Mouse (Mus musculus) lung, postnatal 0 days (tissue): ENCODE measurements around the gene Ell. TPM values are rescaled to one million over a fixed set of nuclear protein-coding genes. Genes with fewer than 3 reads are reported as not detected.
A peak's percentile ranks its signal among the peaks of the same experiment; 100 is the strongest.

ENCODE experiments used
- ATAC-seq: fragments of 200-750 bp; cut with Nextera tagmentation; 2 replicates; pipeline ENCODE4 v1.8.0; 2017; ENCODE audit warnings: moderate library complexity
- DNase-seq: peaks from one replicate; pipeline ENCODE4 v3.0.0-alpha.2; 2016; ENCODE audit warnings: low spot score
- H3K27ac ChIP-seq: fragments of 300-500 bp; sonication (generic); 2 replicates; pipeline ENCODE4 v1.5.1; 2014; ENCODE audit warnings: antibody characterized with exemption, mild to moderate bottlenecking, low read length, mixed read lengths
- H3K27me3 ChIP-seq: fragments of 300-500 bp; sonication (generic); replicated peaks from 2 replicates; pipeline ENCODE4 v1.6.1; 2014; ENCODE audit warnings: low read length, mixed read lengths; ENCODE audit not compliant: insufficient read depth
- H3K36me3 ChIP-seq: fragments of 300-500 bp; sonication (generic); 2 replicates; pipeline ENCODE4 v1.6.1; 2014; ENCODE audit warnings: low read length, mixed read lengths; ENCODE audit not compliant: insufficient read depth
- H3K4me1 ChIP-seq: fragments of 300-500 bp; sonication (generic); 2 replicates; pipeline ENCODE4 v1.6.1; 2014; ENCODE audit warnings: antibody characterized with exemption, low read depth, low read length, mixed read lengths; ENCODE audit not compliant: insufficient read depth
- H3K4me2 ChIP-seq: fragments of 300-500 bp; sonication (generic); replicated peaks from 2 replicates; pipeline ENCODE4 v1.6.1; 2014; ENCODE audit warnings: low read depth, mild to moderate bottlenecking, low read length, moderate library complexity, mixed read lengths
- H3K4me3 ChIP-seq: fragments of 300-500 bp; sonication (generic); 2 replicates; pipeline ENCODE4 v1.5.1; 2014; ENCODE audit warnings: low read depth, low read length
- H3K9ac ChIP-seq: fragments of 300-500 bp; sonication (generic); replicated peaks from 2 replicates; pipeline ENCODE4 v1.6.1; 2014; ENCODE audit warnings: low read depth, mild to moderate bottlenecking
- H3K9me3 ChIP-seq: fragments of 300-500 bp; sonication (generic); 2 replicates; pipeline ENCODE4 v1.6.1; 2016; ENCODE audit warnings: low read length, mixed read lengths
- CTCF ChIP-seq: IDR thresholded peaks from 2 replicates; pipeline ENCODE4 v1.5.1; 2016; ENCODE audit warnings: antibody characterized with exemption, mild to moderate bottlenecking
- EP300 ChIP-seq: IDR thresholded peaks from 2 replicates; pipeline ENCODE4 v1.6.1; 2016; ENCODE audit warnings: antibody characterized with exemption, mild to moderate bottlenecking, control low read depth
- WGBS: fragments of 180-500 bp; shearing (Covaris S2); extraction: QIAGEN DNeasy Blood & Tissue Kit; methylation state at CpG from one replicate; pipeline ENCODE4 v1.1.7; 2014; 5-methylcytosine and 5-hydroxymethylcytosine counted together
- polyA plus RNA-seq: library from polyadenylated mRNA; unstranded; fragments of >200 nt; fragmentation: Nextera tagmentation; extraction: Ambion mirVana; gene quantifications from 2 replicates; pipeline ENCODE4 v1.2.1, GENCODE M21; 2015

Gene Ell
- polyA plus RNA-seq, 1 experiment from 2014 or later = 13.0 TPM

GRCm38 (mm10) chr8:70601271-70601649, 62.0 kb downstream of the Ell start:
- Histone ChIP-seq H3K9ac (no peak overlapping the region; the same call in 1 of the 2 replicates), H3K27ac (peak overlapping the region; percentile 15; the same call in 1 of the 2 replicates), H3K36me3 (0 out of 2 replicates have a peak, but pooled peaks cover 3% of the 10 kb centered on the region), H3K4me1 (peaks cover 12% of the 10 kb centered on the region; the same call in 1 of the 2 replicates), H3K9me3 (no peaks in the 10 kb centered on the region), H3K4me3 (no peak overlapping the region), H3K27me3 (no peaks in the 10 kb centered on the region), H3K4me2 (peak overlapping the region; percentile 39)
- TF ChIP-seq EP300 = no peak
- no peak for TF ChIP-seq CTCF
- ATAC-seq (peak; percentile 48), DNase-seq (peak; percentile 80)
- WGBS = under 1% methylated on average over 16 of the region's 26 CpGs

- Histone ChIP-seq H3K4me1 (peaks cover 17% of the 10 kb centered on the region; the same call in 1 of the 2 replicates), H3K4me2 (no peak overlapping the region), H3K36me3 (0 out of 2 replicates have a peak, but pooled peaks cover 3% of the 10 kb centered on the region), H3K27ac (no peak overlapping the region), H3K9me3 (no peaks in the 10 kb centered on the region), H3K9ac (no peak overlapping the region), H3K27me3 (no peaks in the 10 kb centered on the region), H3K4me3 (no peak overlapping the region)
- no peak for ATAC-seq
- WGBS = 91% methylated on average over 13 of the region's 13 CpGs
- no peak for DNase-seq
- no peak for TF ChIP-seq CTCF
- no peak for TF ChIP-seq EP300
Observed at GRCm38 (mm10) chr8:70602139-70602811, 63.0 kb downstream of the Ell start.

- no peak overlapping the region for H3K9ac ChIP-seq
- no peaks in the 10 kb centered on the region for H3K27me3 ChIP-seq
- no peak for ATAC-seq
- no peak for DNase-seq
- H3K4me3 ChIP-seq = no peak overlapping the region
- H3K36me3 ChIP-seq = no peaks in the 10 kb centered on the region
- TF ChIP-seq CTCF (no peak), EP300 (no peak)
- WGBS = 90% methylated on average over 7 of the region's 7 CpGs
- H3K4me2 ChIP-seq = no peak overlapping the region
- peaks cover 15% of the 10 kb centered on the region; the same call in 1 of the 2 replicates for H3K4me1 ChIP-seq
- no peak overlapping the region for H3K27ac ChIP-seq
- no peaks in the 10 kb centered on the region for H3K9me3 ChIP-seq
Observed at GRCm38 (mm10) chr8:70604558-70604957, 65.3 kb downstream of the Ell start.

- TF ChIP-seq EP300 = no peak
- no peak for TF ChIP-seq CTCF
- 82% methylated on average over 9 of the region's 9 CpGs for WGBS
- Histone ChIP-seq H3K4me3 (no peak overlapping the region), H3K9ac (no peak overlapping the region), H3K27ac (no peak overlapping the region), H3K4me2 (no peak overlapping the region), H3K9me3 (no peaks in the 10 kb centered on the region), H3K36me3 (no peaks in the 10 kb centered on the region), H3K27me3 (no peaks in the 10 kb centered on the region), H3K4me1 (peaks cover 10% of the 10 kb centered on the region; the same call in 1 of the 2 replicates)
- no peak for ATAC-seq
- DNase-seq = peak; percentile 3
Observed at GRCm38 (mm10) chr8:70605871-70606779, 66.9 kb downstream of the Ell start.

- ATAC-seq (no peak), DNase-seq (peak; percentile 4)
- H3K9me3 ChIP-seq = no peaks in the 10 kb centered on the region
- peak overlapping the region; percentile 61; the same call in 1 of the 2 replicates for H3K4me3 ChIP-seq
- H3K9ac ChIP-seq = no peak overlapping the region
- no peak overlapping the region for H3K27ac ChIP-seq
- H3K27me3 ChIP-seq = no peaks in the 10 kb centered on the region
- peaks cover 8% of the 10 kb centered on the region; the same call in 1 of the 2 replicates for H3K4me1 ChIP-seq
- peak overlapping the region; percentile 97 for H3K4me2 ChIP-seq
- 56% methylated on average over 18 of the region's 18 CpGs for WGBS
- no peaks in the 10 kb centered on the region for H3K36me3 ChIP-seq
- TF ChIP-seq EP300 (no peak), CTCF (no peak)
Observed at GRCm38 (mm10) chr8:70606780-70607602, 67.7 kb downstream of the Ell start.
